Mouse (Mus musculus): ENCODE measurements around the gene Sltm. TPM values are rescaled to one million over a fixed set of nuclear protein-coding genes. Genes with fewer than 3 reads are reported as not detected.
"Not testable (repeated sequence)": the region's sequence is repeated elsewhere in the genome, so short reads cannot be mapped to it uniquely, and the experiment has no call there.

Sltm gene
- polyA plus RNA-seq, 1 experiment = 34.5 TPM

GRCm38 (mm10) chr9:70548304-70548703 lies 5.8 kb downstream of the Sltm start:
- TF ChIP-seq CTCF (IDR thresholded peaks at IDR 0.05; ENCODE audit: control insufficient read depth, insufficient read depth, insufficient replicate concordance, low read depth, low read length) (no peak), POLR2A (IDR thresholded peaks at IDR 0.05; ENCODE audit: control insufficient read depth, low read depth, low read length) (no peak)
- Histone ChIP-seq H3K4me1 (ENCODE audit: control insufficient read depth, insufficient read depth, low read length) (no peaks in the 10 kb centered on the region), H3K36me3 (ENCODE audit: control insufficient read depth, insufficient read depth, low read length) (peaks cover 3% of the 10 kb centered on the region), H3K27ac (ENCODE audit: control insufficient read depth, insufficient read depth, low read depth, low read length) (no peak overlapping the region), H3K27me3 (ENCODE audit: control insufficient read depth, insufficient read depth, low read length) (no peaks in the 10 kb centered on the region), H3K4me3 (ENCODE audit: control insufficient read depth, low read depth, low read length) (no peak overlapping the region)

DNA sequence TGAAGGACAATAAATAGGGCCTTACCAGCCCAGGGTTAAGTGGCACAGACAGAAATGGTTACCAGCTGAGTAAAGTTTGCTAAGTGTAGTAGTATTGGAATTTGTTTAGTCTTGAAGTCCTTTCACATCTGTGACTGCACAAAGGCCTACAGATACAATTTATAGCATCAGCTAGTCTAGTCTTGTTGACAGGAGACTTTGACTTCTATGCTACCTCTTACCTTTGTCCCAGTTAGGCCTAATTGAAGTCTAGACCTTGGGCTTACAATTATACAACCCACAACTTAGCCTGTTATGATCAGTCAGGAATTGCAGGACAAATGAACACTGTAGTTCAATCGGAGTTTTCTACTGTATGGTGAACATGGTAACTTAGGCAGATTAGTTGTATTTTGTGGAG lies 9.0 kb downstream of the Sltm start:
- no peak overlapping the region for H3K4me3 ChIP-seq (ENCODE audit: control insufficient read depth, low read depth, low read length)
- no peaks in the 10 kb centered on the region for H3K4me1 ChIP-seq (ENCODE audit: control insufficient read depth, insufficient read depth, low read length)
- no peak overlapping the region for H3K27ac ChIP-seq (ENCODE audit: control insufficient read depth, insufficient read depth, low read depth, low read length)
- H3K27me3 ChIP-seq (ENCODE audit: control insufficient read depth, insufficient read depth, low read length) = no peaks in the 10 kb centered on the region
- H3K36me3 ChIP-seq (ENCODE audit: control insufficient read depth, insufficient read depth, low read length) = peaks cover 2% of the 10 kb centered on the region; the same call in 1 of the 2 replicates
- no peak for TF ChIP-seq POLR2A (IDR thresholded peaks at IDR 0.05; ENCODE audit: control insufficient read depth, low read depth, low read length)
- no peak for TF ChIP-seq CTCF (IDR thresholded peaks at IDR 0.05; ENCODE audit: control insufficient read depth, insufficient read depth, insufficient replicate concordance, low read depth, low read length)

GRCm38 (mm10) chr9:70552233-70552632 lies 9.7 kb downstream of the Sltm start:
- not testable (repeated sequence) for H3K4me3 ChIP-seq (ENCODE audit: control insufficient read depth, low read depth, low read length); H3K27me3 ChIP-seq (ENCODE audit: control insufficient read depth, insufficient read depth, low read length); H3K4me1 ChIP-seq (ENCODE audit: control insufficient read depth, insufficient read depth, low read length); H3K27ac ChIP-seq (ENCODE audit: control insufficient read depth, insufficient read depth, low read depth, low read length); H3K36me3 ChIP-seq (ENCODE audit: control insufficient read depth, insufficient read depth, low read length)

- no peaks in the 10 kb centered on the region for H3K4me1 ChIP-seq (ENCODE audit: control insufficient read depth, insufficient read depth, low read length)
- H3K4me3 ChIP-seq (ENCODE audit: control insufficient read depth, low read depth, low read length) = no peak overlapping the region
- H3K27ac ChIP-seq (ENCODE audit: control insufficient read depth, insufficient read depth, low read depth, low read length) = no peak overlapping the region
- TF ChIP-seq CTCF (IDR thresholded peaks at IDR 0.05; ENCODE audit: control insufficient read depth, insufficient read depth, insufficient replicate concordance, low read depth, low read length) (no peak), POLR2A (IDR thresholded peaks at IDR 0.05; ENCODE audit: control insufficient read depth, low read depth, low read length) (no peak)
- no peaks in the 10 kb centered on the region for H3K27me3 ChIP-seq (ENCODE audit: control insufficient read depth, insufficient read depth, low read length)
- no peaks in the 10 kb centered on the region for H3K36me3 ChIP-seq (ENCODE audit: control insufficient read depth, insufficient read depth, low read length)
Observed at GRCm38 (mm10) chr9:70555431-70555830, 12.9 kb downstream of the Sltm start.

DNA sequence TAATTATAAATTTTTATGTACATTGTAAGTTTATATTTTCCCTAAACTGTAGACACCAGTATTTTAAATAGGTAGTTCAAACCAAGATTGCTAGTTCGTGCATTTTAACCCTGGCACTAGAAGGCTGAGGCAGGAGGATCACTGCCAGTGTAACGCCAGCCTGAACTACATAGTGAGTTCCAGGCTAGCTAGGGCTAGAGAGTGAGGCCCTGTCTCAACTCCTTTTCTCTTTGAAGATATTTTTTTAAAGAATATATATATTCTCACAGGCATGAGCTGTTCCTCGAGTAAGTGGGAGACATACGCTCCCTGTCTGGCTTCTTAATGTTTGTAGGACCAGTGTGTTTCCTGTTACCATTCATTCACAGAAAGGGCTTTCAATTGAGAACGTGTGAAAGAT lies 14.2 kb downstream of the Sltm start:
- no peak for TF ChIP-seq CTCF (IDR thresholded peaks at IDR 0.05; ENCODE audit: control insufficient read depth, insufficient read depth, insufficient replicate concordance, low read depth, low read length)
- no peak for TF ChIP-seq POLR2A (IDR thresholded peaks at IDR 0.05; ENCODE audit: control insufficient read depth, low read depth, low read length)
- no peak overlapping the region for H3K27ac ChIP-seq (ENCODE audit: control insufficient read depth, insufficient read depth, low read depth, low read length)
- no peaks in the 10 kb centered on the region for H3K27me3 ChIP-seq (ENCODE audit: control insufficient read depth, insufficient read depth, low read length)
- no peaks in the 10 kb centered on the region for H3K4me1 ChIP-seq (ENCODE audit: control insufficient read depth, insufficient read depth, low read length)
- H3K4me3 ChIP-seq (ENCODE audit: control insufficient read depth, low read depth, low read length) = no peak overlapping the region
- no peaks in the 10 kb centered on the region; the same call in 1 of the 2 replicates for H3K36me3 ChIP-seq (ENCODE audit: control insufficient read depth, insufficient read depth, low read length)

- no peak for TF ChIP-seq CTCF (IDR thresholded peaks at IDR 0.05; ENCODE audit: control insufficient read depth, insufficient read depth, insufficient replicate concordance, low read depth, low read length)
- TF ChIP-seq POLR2A (IDR thresholded peaks at IDR 0.05; ENCODE audit: control insufficient read depth, low read depth, low read length) = no peak
- H3K27ac ChIP-seq (ENCODE audit: control insufficient read depth, insufficient read depth, low read depth, low read length) = no peak overlapping the region
- H3K27me3 ChIP-seq (ENCODE audit: control insufficient read depth, insufficient read depth, low read length) = no peaks in the 10 kb centered on the region
- no peak overlapping the region for H3K4me3 ChIP-seq (ENCODE audit: control insufficient read depth, low read depth, low read length)
- peaks cover 1% of the 10 kb centered on the region for H3K36me3 ChIP-seq (ENCODE audit: control insufficient read depth, insufficient read depth, low read length)
- no peaks in the 10 kb centered on the region for H3K4me1 ChIP-seq (ENCODE audit: control insufficient read depth, insufficient read depth, low read length)
Observed at GRCm38 (mm10) chr9:70562825-70563224, 20.3 kb downstream of the Sltm start.

- Histone ChIP-seq H3K27me3 (ENCODE audit: control insufficient read depth, insufficient read depth, low read length) (no peaks in the 10 kb centered on the region), H3K27ac (ENCODE audit: control insufficient read depth, insufficient read depth, low read depth, low read length) (no peak overlapping the region), H3K4me1 (ENCODE audit: control insufficient read depth, insufficient read depth, low read length) (no peaks in the 10 kb centered on the region), H3K36me3 (ENCODE audit: control insufficient read depth, insufficient read depth, low read length) (peaks cover 2% of the 10 kb centered on the region; the same call in 1 of the 2 replicates), H3K4me3 (ENCODE audit: control insufficient read depth, low read depth, low read length) (no peak overlapping the region)
- TF ChIP-seq POLR2A (IDR thresholded peaks at IDR 0.05; ENCODE audit: control insufficient read depth, low read depth, low read length) (no peak), CTCF (IDR thresholded peaks at IDR 0.05; ENCODE audit: control insufficient read depth, insufficient read depth, insufficient replicate concordance, low read depth, low read length) (no peak)
Observed at GRCm38 (mm10) chr9:70567651-70568050, 25.1 kb downstream of the Sltm start.

- no peaks in the 10 kb centered on the region for H3K27me3 ChIP-seq (ENCODE audit: control insufficient read depth, insufficient read depth, low read length)
- H3K36me3 ChIP-seq (ENCODE audit: control insufficient read depth, insufficient read depth, low read length) = peaks cover 3% of the 10 kb centered on the region
- no peaks in the 10 kb centered on the region for H3K4me1 ChIP-seq (ENCODE audit: control insufficient read depth, insufficient read depth, low read length)
- TF ChIP-seq CTCF (IDR thresholded peaks at IDR 0.05; ENCODE audit: control insufficient read depth, insufficient read depth, insufficient replicate concordance, low read depth, low read length) = no peak
- TF ChIP-seq POLR2A (IDR thresholded peaks at IDR 0.05; ENCODE audit: control insufficient read depth, low read depth, low read length) = no peak
- no peak overlapping the region for H3K4me3 ChIP-seq (ENCODE audit: control insufficient read depth, low read depth, low read length)
- no peak overlapping the region for H3K27ac ChIP-seq (ENCODE audit: control insufficient read depth, insufficient read depth, low read depth, low read length)
Observed at GRCm38 (mm10) chr9:70570351-70570750, 27.8 kb downstream of the Sltm start.
